Mouse (Mus musculus) cerebellum, postnatal 10 days (tissue): Measurements from ENCODE around the gene Plcb4.

Source experiments
- DNase-seq, 2 experiments: peaks; one replicate each; pipeline ENCODE4 v3.0.0; 2021; ENCODE audit warnings: mixed read lengths in 2 of 2

Gene Plcb4

DNA sequence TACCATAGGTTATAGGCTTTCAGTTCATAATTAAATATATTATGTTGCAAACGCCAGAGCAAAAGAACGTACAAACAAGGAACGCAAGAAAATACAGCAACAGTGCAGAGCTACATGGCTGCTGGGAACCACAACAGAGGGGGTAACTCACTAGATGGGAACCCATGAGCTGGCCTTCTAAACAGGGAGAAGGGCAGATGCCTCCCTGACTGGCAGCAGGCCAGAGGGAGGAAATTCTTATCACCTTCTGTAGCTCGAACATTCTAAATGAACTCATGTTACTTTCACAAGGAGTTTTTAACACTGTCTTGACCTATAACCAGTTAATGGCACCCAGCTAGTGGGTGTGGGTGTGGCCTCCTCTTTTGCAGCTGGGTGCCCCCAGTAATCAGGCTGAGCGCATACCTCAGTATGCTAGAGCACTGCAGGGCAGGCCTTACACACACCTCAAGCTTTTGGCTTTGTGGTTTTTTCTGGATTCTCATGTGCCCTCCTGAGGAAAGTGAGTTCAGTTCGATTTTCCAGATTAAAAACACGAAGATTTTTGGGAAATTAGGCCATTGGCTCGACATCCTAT lies 102.5 kb downstream of the Plcb4 start:
- DNase-seq: peak in 1 of 2 experiments; percentile 26

DNA sequence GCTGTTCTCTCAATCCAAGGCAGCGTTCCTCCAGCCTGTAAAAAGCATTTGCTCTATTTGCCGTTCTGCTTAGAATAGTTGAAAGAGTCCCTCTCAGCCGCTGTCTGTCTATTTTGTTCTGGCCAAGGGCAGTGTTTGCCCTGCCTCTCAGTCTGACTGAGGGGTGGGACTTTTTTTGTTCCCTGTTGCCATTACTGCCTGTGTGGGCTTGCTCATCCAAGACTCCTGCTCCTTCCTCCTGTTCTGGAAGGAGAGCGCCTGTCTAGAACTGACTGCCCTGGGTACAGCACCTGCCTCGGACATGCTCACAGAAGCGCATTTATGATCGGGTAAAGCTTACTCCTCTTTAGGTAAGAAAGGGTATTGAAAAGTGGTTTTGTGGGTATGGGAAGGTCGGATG lies 105.9 kb downstream of the Plcb4 start:
- DNase-seq: no peak

DNA sequence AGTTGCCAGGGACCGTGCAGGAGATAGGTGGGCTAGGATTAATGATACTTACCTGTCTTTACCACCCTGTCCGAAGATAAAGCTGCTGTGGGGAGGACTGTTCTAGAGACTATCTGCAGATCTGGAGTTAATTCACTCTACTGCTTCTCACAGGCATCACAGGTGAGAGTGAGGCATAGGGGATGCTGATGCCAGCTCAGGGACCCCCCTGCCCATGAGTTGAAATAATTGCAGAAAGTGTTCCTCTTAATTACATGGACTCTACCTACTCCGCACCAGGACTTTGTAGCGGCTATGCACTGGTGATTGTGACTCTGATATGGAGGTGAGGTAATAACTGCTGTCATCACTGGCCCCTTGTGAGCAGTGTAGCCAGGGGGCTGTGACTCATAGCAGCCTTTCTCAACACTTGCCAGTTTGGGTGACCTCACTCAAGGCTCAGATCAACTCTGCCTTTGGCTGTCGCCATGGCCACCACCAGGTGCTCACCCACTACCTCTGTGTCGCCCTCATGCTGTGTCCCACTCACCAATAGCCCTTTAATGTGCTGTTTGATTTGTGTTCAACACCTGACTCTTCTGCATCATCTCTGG lies 107.8 kb downstream of the Plcb4 start:
- DNase-seq: no peak

DNA sequence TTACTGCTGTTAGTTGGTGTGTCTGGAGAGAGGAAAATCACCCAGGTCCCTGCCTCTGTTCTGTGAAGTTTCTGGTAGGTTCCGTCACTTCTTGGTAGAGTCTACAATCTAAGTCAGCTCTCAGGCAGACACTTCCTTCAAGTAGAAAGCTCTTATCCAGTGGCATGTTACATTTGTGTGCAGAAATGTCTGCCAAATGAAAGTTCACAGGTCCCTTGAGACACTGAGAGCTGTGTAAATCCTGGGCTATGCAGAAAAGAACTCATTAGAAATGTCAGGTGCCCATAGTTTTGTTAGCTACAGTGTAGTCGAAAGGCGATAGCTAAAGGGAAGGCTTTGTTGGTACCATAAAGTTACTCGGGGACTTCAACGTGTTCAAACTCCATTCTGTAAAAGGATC lies 108.7 kb downstream of the Plcb4 start:
- DNase-seq: no peak

DNA sequence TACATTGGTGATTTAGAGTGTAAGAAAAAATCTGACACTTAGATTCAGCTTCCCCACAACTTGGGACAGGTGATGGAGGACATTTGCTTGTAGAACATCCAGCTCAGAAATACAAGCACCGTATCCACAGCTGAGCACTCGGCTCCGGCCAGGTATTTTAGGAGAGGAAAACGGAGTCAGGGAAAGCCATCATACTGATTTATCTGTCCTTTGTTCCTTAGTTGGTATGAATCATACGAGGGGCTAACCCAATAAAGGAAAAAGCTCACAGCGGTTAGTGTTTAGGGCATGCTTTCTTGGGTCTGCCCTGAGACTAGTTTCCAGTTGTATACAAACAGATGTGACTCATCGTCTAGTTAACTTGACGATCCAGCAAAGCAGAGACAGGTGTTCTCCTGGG lies 110.9 kb downstream of the Plcb4 start:
- DNase-seq: no peak

DNA sequence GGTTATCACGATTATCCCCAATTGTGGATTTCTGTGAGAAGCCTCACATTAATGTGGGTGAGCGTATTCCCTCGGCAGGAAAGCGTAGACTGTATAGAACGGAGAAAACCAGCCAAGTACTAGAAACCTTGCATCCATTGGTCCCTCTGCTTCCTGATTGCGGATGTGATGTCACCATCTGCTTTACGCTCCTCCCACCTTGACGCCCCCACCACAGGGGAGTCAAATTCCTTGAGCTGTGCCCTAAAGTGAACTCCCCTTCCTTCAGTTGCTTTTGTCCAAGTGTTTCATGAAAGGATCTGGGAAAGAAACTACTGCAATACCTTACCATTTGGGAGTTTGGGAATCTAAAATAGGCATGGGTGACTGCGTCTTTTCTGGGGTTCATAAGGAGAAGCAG lies 111.4 kb downstream of the Plcb4 start:
- no peak for DNase-seq

DNA sequence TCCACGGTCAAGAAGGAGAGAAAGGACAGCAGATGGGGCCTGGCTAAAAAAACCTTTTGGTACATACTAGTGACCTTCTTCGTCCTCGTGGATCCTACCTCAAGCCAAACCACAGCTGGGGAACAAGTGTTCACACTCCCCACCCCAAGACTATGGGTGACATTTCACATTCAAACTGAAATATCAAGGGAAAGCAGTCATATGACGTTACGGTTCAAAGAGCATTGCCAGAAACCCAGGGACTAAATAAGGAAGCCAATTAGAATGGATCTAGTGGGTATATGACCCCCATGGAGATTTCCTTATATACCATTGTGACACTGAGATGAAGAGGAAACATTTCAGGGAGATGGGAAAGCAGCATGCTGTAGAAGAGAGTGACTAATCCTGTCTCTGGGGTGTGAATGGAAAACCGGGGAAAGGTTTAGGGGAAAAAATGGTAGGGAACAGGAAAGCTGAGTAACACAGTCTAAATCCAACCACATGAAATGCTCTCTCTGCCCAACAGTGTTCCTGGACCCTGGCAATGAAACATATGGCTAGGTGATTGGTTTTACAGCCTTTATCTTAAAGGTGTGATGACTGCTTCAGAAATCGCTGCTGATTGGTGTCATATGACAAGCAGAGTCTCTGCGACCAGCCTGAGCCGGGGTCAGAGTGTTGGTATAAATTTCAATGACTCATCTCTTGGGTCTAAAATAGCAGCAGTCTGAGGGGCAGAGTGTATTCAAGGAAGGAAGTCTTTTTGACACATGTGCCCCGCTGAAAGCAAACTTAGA lies 114.6 kb downstream of the Plcb4 start:
- DNase-seq: no peak

DNA sequence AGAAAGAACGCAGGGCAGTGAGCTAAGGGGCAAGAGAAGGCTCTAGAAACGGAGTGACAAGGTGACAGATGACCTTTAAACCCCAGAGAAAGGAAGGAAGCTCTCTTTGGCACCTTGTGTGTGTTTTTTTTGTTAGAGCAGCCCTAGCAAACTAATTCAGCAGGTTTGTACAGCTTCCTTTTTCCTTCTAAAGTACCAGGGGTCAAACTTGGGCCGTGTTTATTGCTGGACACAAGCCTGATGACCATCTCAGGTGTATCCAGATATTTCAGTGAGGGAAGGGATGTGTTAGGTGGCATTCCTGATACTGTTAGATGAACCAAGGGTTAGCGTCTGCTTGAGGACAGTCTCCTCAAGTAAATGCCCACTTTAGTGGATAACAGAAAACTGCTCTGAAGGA lies 116.2 kb downstream of the Plcb4 start:
- no peak for DNase-seq

DNA sequence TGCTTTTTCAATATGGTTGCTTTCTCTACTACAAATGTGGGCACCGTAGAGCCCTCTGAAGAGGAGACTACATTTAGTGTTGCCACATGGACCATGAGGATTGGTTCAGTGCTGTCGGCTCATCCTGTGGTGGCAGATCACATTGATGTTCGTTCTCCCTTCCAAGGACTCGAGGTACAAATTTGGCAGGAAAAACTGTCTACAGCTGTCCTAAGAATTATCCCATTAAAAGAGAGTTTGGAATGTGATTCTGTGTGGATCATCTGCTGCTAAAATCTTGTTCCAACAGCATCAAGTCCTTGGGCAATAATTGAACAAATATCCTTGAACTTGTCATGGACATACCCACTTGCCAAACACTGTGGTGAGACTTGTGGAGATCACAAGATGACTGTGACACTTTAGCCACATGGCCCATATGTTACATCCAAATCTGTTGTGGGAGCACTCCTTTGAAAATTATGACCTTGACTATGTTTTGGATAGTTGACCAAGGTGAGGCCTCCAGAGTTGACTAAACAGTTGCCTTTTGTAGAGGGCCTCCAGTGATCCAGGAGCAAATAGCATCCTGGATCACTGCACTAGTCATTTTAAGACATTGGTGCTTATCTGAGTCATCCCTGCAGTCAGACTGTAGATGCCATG lies 117.4 kb downstream of the Plcb4 start:
- DNase-seq: peak; percentile 47 to 55

- DNase-seq: no peak
Observed at GRCm38 (mm10) chr2:135781391-135781790, 122.6 kb downstream of the Plcb4 start.

DNA sequence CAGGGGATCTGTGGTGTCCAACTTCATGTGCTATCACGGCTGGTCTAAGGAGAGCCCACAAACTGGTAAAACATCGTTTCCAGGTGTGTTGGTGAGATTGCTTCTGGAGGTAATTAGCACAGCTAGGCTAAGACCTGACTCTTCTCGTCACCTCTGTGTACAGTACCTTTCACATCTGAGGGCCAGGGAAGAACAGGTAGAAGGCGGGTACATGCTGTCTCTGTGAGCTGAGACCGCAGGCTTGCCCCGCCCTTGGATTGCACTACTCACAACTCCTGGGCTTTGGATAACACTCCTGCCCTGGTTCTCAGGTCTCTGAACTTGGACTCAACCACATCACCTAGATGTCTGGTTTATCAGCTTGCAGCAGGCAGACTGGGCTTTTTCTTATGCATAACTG lies 128.6 kb downstream of the Plcb4 start:
- DNase-seq: no peak

GRCm38 (mm10) chr2:135792907-135793306 lies 134.1 kb downstream of the Plcb4 start:
- DNase-seq: no peak

DNA sequence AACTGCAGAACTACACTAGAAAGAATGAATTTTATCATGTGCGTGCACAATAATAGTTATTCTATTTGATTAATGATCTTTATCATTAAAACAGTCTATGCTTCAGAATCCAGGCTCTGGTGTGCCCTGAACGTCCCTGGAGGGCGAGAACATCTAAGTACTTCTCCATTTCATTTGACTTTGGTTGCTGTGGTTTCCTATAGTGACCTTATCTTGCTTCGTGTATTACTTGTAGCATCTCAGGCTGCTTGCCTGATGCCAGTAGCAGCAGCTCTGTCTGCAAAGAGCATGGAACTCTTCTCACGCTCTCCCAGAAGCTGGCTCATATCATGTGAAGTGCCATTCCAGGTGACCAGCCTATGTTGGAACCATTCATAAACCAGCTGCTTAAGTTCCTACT lies 137.9 kb downstream of the Plcb4 start:
- no peak for DNase-seq

- peak; percentile 16 to 19 for DNase-seq
Observed at GRCm38 (mm10) chr2:135797677-135798546, 139.1 kb downstream of the Plcb4 start.

- no peak for DNase-seq
Observed at GRCm38 (mm10) chr2:135799149-135799770, 140.4 kb downstream of the Plcb4 start.

- no peak for DNase-seq
Observed at GRCm38 (mm10) chr2:135800385-135800784, 141.6 kb downstream of the Plcb4 start.

- peak in 1 of 2 experiments; percentile 18 for DNase-seq
Observed at GRCm38 (mm10) chr2:135802878-135803450, 144.2 kb downstream of the Plcb4 start.

DNA sequence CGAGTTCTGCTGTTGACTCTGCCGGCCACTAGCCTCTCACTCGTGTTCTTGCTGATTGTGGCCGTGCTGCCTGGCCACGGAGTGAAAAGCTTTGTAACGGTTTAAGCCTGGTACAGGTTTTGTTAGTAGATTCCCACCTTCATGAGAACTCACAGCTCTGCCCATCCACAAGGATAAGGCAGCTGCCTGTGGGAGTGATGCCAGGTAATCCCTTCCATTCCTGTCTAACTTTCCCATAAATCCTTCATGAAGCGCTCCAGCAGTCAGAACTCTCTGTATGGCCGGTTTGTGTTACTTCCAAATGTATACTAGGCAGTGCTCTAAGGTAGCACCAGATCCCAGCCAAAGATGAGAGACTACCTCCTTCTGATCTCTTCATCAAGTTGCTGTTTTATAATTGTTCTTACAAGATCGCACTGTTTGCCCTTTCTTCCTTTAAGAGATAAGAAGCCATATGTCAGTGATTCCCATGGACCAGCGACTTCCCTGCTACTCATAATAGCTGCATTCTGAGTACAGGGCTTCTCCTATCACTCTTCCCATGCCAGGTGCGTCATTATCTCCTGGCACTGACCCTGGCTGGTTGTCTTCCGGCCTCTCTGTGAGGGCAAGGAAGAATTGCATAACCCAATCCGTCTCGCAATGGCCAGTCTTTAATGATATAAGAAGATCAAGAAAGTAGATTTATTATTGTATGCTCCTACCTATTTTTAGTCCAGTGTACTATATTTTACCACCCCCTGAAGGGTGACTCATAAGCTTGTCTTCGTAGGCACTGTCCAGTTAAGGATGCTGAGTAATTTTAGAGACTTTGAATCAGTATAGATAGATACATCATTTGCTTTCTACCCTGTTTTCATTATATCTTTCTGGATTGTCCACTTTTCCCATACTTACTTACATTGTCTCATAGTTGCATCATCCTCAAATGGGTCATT lies 147.2 kb downstream of the Plcb4 start:
- DNase-seq: peak; percentile 60 to 64

DNA sequence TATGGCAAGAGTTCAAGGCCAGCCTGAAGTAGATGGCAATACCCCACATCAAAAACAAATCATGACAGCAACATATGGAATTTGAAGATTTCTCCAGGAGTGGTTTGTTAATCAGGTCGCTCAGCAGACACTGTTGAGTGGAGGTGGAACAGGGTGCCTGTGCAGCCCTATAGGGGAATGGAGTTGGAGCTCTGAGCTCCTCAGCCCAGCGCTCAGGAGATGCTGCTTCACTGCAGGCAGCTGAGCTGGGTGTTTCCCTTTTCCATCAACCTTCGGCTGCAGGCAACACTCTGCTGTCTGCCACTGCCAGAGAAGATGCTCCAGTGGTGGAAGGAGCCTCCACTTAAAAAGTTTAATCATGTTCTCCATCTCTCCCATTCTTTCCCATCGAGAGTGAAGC lies 149.5 kb downstream of the Plcb4 start:
- no peak for DNase-seq

- peak; percentile 44 to 64 for DNase-seq
Observed at GRCm38 (mm10) chr2:135810841-135811240, 152.0 kb downstream of the Plcb4 start.
